Mouse (Mus musculus): ENCODE measurements around the gene Zbtb9. TPM values are rescaled to one million over a fixed set of nuclear protein-coding genes. Genes with fewer than 3 reads are reported as not detected.
A peak's percentile ranks its signal among the peaks of the same experiment; 100 is the strongest.

Gene Zbtb9
- polyA plus RNA-seq, 1 experiment from 2014 or later: 9.8 TPM

DNA sequence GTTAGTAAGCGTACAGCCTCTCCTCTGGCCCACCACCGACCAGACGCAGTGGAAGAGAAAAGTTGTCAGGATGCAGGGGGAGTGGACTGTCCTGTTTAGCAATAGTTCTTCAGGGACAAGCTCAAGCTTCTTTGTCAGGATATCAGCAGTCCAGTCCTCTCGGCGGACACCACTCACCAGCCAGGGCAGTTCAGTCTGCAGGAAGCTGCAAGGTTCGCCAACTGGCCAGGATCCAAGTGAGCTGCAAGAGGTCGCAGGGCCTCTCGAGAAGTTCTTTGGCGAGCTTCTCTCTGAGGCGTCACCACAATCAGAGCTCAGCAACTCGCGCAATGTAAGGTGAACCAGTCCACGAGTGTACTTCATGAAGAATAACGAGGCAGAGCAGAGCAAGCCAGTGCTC is 21.4 kb downstream of the Zbtb9 start:
- Histone ChIP-seq H3K27ac (ENCODE audit: low read depth) (no peak overlapping the region), H3K4me3 (ENCODE audit: low read depth, low read length) (no peak overlapping the region), H3K9ac (ENCODE audit: low read length) (no peak overlapping the region), H3K9me3 (ENCODE audit: control insufficient read depth, low read length) (no peaks in the 10 kb centered on the region), H3K4me2 (ENCODE audit: low read length) (no peak overlapping the region), H3K4me1 (replicated peaks; ENCODE audit: control insufficient read depth, insufficient read depth, low read length) (no peaks in the 10 kb centered on the region), H3K27me3 (replicated peaks; ENCODE audit: control insufficient read depth, insufficient read depth, low read length) (no peaks in the 10 kb centered on the region), H3K36me3 (ENCODE audit: control insufficient read depth, insufficient read depth, low read length) (no peaks in the 10 kb centered on the region)
- DNase-seq (ENCODE audit: low spot score) (no peak), ATAC-seq (replicated peaks; ENCODE audit: low FRiP score, low TSS enrichment, low read depth) (no peak)
- WGBS: 65% methylated on average over 14 of the region's 14 CpGs

GRCm38 (mm10) chr17:26995006-26995405 is 22.0 kb downstream of the Zbtb9 start:
- no peaks in the 10 kb centered on the region for H3K9me3 ChIP-seq (ENCODE audit: control insufficient read depth, low read length)
- no peak overlapping the region for H3K27ac ChIP-seq (ENCODE audit: low read depth)
- no peaks in the 10 kb centered on the region for H3K36me3 ChIP-seq (ENCODE audit: control insufficient read depth, insufficient read depth, low read length)
- no peaks in the 10 kb centered on the region for H3K4me1 ChIP-seq (replicated peaks; ENCODE audit: control insufficient read depth, insufficient read depth, low read length)
- 76% methylated on average over 6 of the region's 6 CpGs for WGBS
- H3K9ac ChIP-seq (ENCODE audit: low read length): no peak overlapping the region
- DNase-seq (ENCODE audit: low spot score): no peak
- H3K4me2 ChIP-seq (ENCODE audit: low read length): no peak overlapping the region
- no peak for ATAC-seq (replicated peaks; ENCODE audit: low FRiP score, low TSS enrichment, low read depth)
- H3K27me3 ChIP-seq (replicated peaks; ENCODE audit: control insufficient read depth, insufficient read depth, low read length): no peaks in the 10 kb centered on the region
- no peak overlapping the region for H3K4me3 ChIP-seq (ENCODE audit: low read depth, low read length)

- no peaks in the 10 kb centered on the region for H3K4me1 ChIP-seq (replicated peaks; ENCODE audit: control insufficient read depth, insufficient read depth, low read length)
- WGBS: 74% methylated on average over 8 of the region's 8 CpGs
- ATAC-seq (replicated peaks; ENCODE audit: low FRiP score, low TSS enrichment, low read depth) (no peak), DNase-seq (ENCODE audit: low spot score) (no peak)
- no peaks in the 10 kb centered on the region for H3K36me3 ChIP-seq (ENCODE audit: control insufficient read depth, insufficient read depth, low read length)
- H3K9ac ChIP-seq (ENCODE audit: low read length): no peak overlapping the region
- H3K27me3 ChIP-seq (replicated peaks; ENCODE audit: control insufficient read depth, insufficient read depth, low read length): no peaks in the 10 kb centered on the region
- H3K27ac ChIP-seq (ENCODE audit: low read depth): no peak overlapping the region
- H3K9me3 ChIP-seq (ENCODE audit: control insufficient read depth, low read length): no peaks in the 10 kb centered on the region
- H3K4me3 ChIP-seq (ENCODE audit: low read depth, low read length): no peak overlapping the region
- no peak overlapping the region for H3K4me2 ChIP-seq (ENCODE audit: low read length)
These were observed 22.6 kb downstream of the Zbtb9 start for GRCm38 (mm10) chr17:26995562-26995961.

- H3K4me3 ChIP-seq (ENCODE audit: low read depth, low read length): no peak overlapping the region
- no peaks in the 10 kb centered on the region for H3K36me3 ChIP-seq (ENCODE audit: control insufficient read depth, insufficient read depth, low read length)
- H3K9ac ChIP-seq (ENCODE audit: low read length): no peak overlapping the region
- H3K4me2 ChIP-seq (ENCODE audit: low read length): no peak overlapping the region
- WGBS: 73% methylated on average over 4 of the region's 4 CpGs
- no peak for ATAC-seq (replicated peaks; ENCODE audit: low FRiP score, low TSS enrichment, low read depth)
- no peaks in the 10 kb centered on the region for H3K4me1 ChIP-seq (replicated peaks; ENCODE audit: control insufficient read depth, insufficient read depth, low read length)
- H3K27ac ChIP-seq (ENCODE audit: low read depth): no peak overlapping the region
- DNase-seq (ENCODE audit: low spot score): no peak
- H3K27me3 ChIP-seq (replicated peaks; ENCODE audit: control insufficient read depth, insufficient read depth, low read length): no peaks in the 10 kb centered on the region
- H3K9me3 ChIP-seq (ENCODE audit: control insufficient read depth, low read length): no peaks in the 10 kb centered on the region
These were observed 24.7 kb downstream of the Zbtb9 start for GRCm38 (mm10) chr17:26997661-26998060.

- Histone ChIP-seq H3K4me3 (ENCODE audit: low read depth, low read length) (no peak overlapping the region), H3K36me3 (ENCODE audit: control insufficient read depth, insufficient read depth, low read length) (no peaks in the 10 kb centered on the region), H3K27ac (ENCODE audit: low read depth) (no peak overlapping the region), H3K27me3 (replicated peaks; ENCODE audit: control insufficient read depth, insufficient read depth, low read length) (no peaks in the 10 kb centered on the region), H3K9ac (ENCODE audit: low read length) (no peak overlapping the region), H3K9me3 (ENCODE audit: control insufficient read depth, low read length) (no peaks in the 10 kb centered on the region), H3K4me2 (ENCODE audit: low read length) (no peak overlapping the region), H3K4me1 (replicated peaks; ENCODE audit: control insufficient read depth, insufficient read depth, low read length) (no peaks in the 10 kb centered on the region)
- ATAC-seq (replicated peaks; ENCODE audit: low FRiP score, low TSS enrichment, low read depth): no peak
- 86% methylated on average over 15 of the region's 15 CpGs for WGBS
- DNase-seq (ENCODE audit: low spot score): no peak
These were observed 25.3 kb downstream of the Zbtb9 start for GRCm38 (mm10) chr17:26998283-26998682.

GRCm38 (mm10) chr17:26999996-27000395 is 27.0 kb downstream of the Zbtb9 start:
- no peak for ATAC-seq (replicated peaks; ENCODE audit: low FRiP score, low TSS enrichment, low read depth)
- no peaks in the 10 kb centered on the region for H3K9me3 ChIP-seq (ENCODE audit: control insufficient read depth, low read length)
- no peaks in the 10 kb centered on the region for H3K27me3 ChIP-seq (replicated peaks; ENCODE audit: control insufficient read depth, insufficient read depth, low read length)
- no peak overlapping the region for H3K9ac ChIP-seq (ENCODE audit: low read length)
- no peak overlapping the region for H3K4me2 ChIP-seq (ENCODE audit: low read length)
- no peak overlapping the region for H3K27ac ChIP-seq (ENCODE audit: low read depth)
- WGBS: 69% methylated on average over 12 of the region's 12 CpGs
- H3K4me1 ChIP-seq (replicated peaks; ENCODE audit: control insufficient read depth, insufficient read depth, low read length): no peaks in the 10 kb centered on the region
- DNase-seq (ENCODE audit: low spot score): no peak
- H3K36me3 ChIP-seq (ENCODE audit: control insufficient read depth, insufficient read depth, low read length): no peaks in the 10 kb centered on the region
- no peak overlapping the region for H3K4me3 ChIP-seq (ENCODE audit: low read depth, low read length)

DNA sequence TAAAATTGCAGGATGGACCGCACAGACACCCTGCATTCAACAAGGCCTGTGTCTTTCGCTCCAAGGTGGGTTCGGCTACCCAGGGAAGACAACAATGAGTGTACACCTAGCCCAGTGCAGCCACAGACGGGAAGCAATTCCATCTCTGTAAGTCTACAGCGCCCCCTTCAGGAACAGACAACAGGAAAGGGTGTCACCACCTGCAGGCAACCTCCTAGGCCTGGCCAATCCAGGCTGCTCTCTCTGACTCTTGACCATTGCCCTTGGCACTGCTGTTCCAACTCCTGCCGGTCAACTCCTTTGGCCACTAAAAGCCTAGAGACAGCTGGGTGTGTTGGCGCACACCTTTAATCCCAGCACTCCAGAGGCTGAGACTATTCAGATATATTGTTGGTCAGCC is 28.2 kb downstream of the Zbtb9 start:
- Histone ChIP-seq H3K9ac (ENCODE audit: low read length) (no peak overlapping the region), H3K27ac (ENCODE audit: low read depth) (no peak overlapping the region), H3K9me3 (ENCODE audit: control insufficient read depth, low read length) (no peaks in the 10 kb centered on the region), H3K4me1 (replicated peaks; ENCODE audit: control insufficient read depth, insufficient read depth, low read length) (no peaks in the 10 kb centered on the region), H3K27me3 (replicated peaks; ENCODE audit: control insufficient read depth, insufficient read depth, low read length) (no peaks in the 10 kb centered on the region), H3K36me3 (ENCODE audit: control insufficient read depth, insufficient read depth, low read length) (no peaks in the 10 kb centered on the region), H3K4me3 (ENCODE audit: low read depth, low read length) (no peak overlapping the region), H3K4me2 (ENCODE audit: low read length) (no peak overlapping the region)
- WGBS: 78% methylated on average over 7 of the region's 7 CpGs
- DNase-seq (ENCODE audit: low spot score) (no peak), ATAC-seq (replicated peaks; ENCODE audit: low FRiP score, low TSS enrichment, low read depth) (no peak)

GRCm38 (mm10) chr17:27001889-27002288 is 28.9 kb downstream of the Zbtb9 start:
- H3K4me2 ChIP-seq (ENCODE audit: low read length): no peak overlapping the region
- no peaks in the 10 kb centered on the region for H3K36me3 ChIP-seq (ENCODE audit: control insufficient read depth, insufficient read depth, low read length)
- DNase-seq (ENCODE audit: low spot score) (no peak), ATAC-seq (replicated peaks; ENCODE audit: low FRiP score, low TSS enrichment, low read depth) (no peak)
- no peaks in the 10 kb centered on the region for H3K4me1 ChIP-seq (replicated peaks; ENCODE audit: control insufficient read depth, insufficient read depth, low read length)
- no peak overlapping the region for H3K4me3 ChIP-seq (ENCODE audit: low read depth, low read length)
- H3K9ac ChIP-seq (ENCODE audit: low read length): no peak overlapping the region
- no peaks in the 10 kb centered on the region for H3K9me3 ChIP-seq (ENCODE audit: control insufficient read depth, low read length)
- H3K27me3 ChIP-seq (replicated peaks; ENCODE audit: control insufficient read depth, insufficient read depth, low read length): no peaks in the 10 kb centered on the region
- H3K27ac ChIP-seq (ENCODE audit: low read depth): no peak overlapping the region
- 46% methylated on average over 6 of the region's 6 CpGs for WGBS

- 38% methylated on average over 9 of the region's 9 CpGs for WGBS
- H3K36me3 ChIP-seq (ENCODE audit: control insufficient read depth, insufficient read depth, low read length): no peaks in the 10 kb centered on the region
- H3K27ac ChIP-seq (ENCODE audit: low read depth): no peak overlapping the region
- H3K9me3 ChIP-seq (ENCODE audit: control insufficient read depth, low read length): no peaks in the 10 kb centered on the region
- no peaks in the 10 kb centered on the region for H3K27me3 ChIP-seq (replicated peaks; ENCODE audit: control insufficient read depth, insufficient read depth, low read length)
- peak; percentile 82 for DNase-seq (ENCODE audit: low spot score)
- no peak overlapping the region for H3K4me2 ChIP-seq (ENCODE audit: low read length)
- H3K4me3 ChIP-seq (ENCODE audit: low read depth, low read length): no peak overlapping the region
- H3K9ac ChIP-seq (ENCODE audit: low read length): no peak overlapping the region
- H3K4me1 ChIP-seq (replicated peaks; ENCODE audit: control insufficient read depth, insufficient read depth, low read length): no peaks in the 10 kb centered on the region
- ATAC-seq (replicated peaks; ENCODE audit: low FRiP score, low TSS enrichment, low read depth): no peak
These were observed 31.5 kb downstream of the Zbtb9 start for GRCm38 (mm10) chr17:27004431-27004830.
